Mouse (Mus musculus) kidney, postnatal 36 days (tissue): ENCODE data around the gene Ogt.

Experiments
- DNase-seq, 2 experiments: peaks; one replicate each; pipeline ENCODE4 v3.0.0; 2021 to 2022; ENCODE audit warnings: mixed read lengths in 2 of 2

The Ogt gene

GRCm38 (mm10) chrX:101639741-101640166 lies at the start of gene Ogt:
Ogt (plus strand) TSS chrX:101640060.
- peak; percentile 90 to 95 for DNase-seq

- DNase-seq, result no peak
Observed at GRCm38 (mm10) chrX:101616183-101616582, 23.7 kb upstream of the Ogt start.

GRCm38 (mm10) chrX:101617889-101618288 lies 22.0 kb upstream of the Ogt start:
- no peak for DNase-seq

DNA sequence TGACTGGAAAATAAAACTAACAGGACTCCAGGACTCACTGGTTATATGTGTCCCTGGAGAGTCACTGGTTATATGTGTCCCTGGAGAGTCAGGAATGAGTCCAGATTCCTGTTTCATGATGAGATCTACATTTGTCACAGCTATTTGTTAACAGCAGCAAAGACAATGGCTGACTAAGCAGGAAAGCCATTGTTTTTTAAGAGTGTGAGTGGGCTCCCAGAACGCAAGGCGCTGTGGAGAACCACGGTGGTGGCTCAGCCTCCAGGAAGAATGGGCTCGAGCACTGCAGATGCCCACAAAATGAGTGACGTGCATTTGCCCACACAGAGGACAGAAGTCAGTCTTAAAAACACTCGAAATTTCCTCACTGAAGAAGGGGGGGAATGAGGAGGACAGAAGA lies 19.5 kb upstream of the Ogt start:
- peak in 1 of 2 experiments; percentile 14 for DNase-seq

- no peak for DNase-seq
Observed at GRCm38 (mm10) chrX:101622539-101622938, 17.3 kb upstream of the Ogt start.

DNA sequence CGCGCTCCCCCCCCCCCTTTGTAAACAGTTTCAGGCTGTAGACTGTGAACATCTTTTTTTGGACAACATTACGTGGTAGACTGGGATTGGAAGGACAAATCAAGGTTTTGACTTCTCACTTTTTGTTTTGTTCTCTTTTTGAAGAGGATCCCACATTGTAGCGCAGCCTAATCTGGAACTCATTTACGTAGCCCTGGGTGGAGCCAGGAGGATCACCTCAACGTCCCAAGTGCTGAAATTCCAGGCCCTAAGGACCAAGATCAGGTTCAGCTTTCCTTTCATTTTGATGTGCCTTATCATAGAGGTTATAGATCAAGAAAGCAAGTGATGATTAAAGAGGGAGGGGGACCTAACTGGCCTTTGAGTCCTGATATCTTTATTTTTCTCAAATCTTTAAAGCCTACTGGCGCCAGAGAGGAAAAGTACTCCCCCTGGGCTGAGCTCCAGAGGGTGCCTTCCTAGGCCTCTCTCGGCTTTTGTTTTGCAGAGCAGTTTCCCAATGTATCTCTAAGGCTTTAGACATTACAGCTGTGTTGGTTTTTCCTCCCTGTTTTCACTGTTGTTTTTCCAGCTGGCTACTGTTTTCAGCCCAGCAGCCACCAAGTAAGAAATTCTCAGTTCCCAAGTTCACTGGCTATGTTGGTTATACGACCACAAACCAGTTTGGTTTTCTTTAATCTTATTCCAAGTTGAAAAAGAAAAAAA lies 2.9 kb upstream of the Ogt start:
- DNase-seq, result no peak

GRCm38 (mm10) chrX:101638856-101639255 lies 1.0 kb upstream of the Ogt start:
- no peak for DNase-seq

- no peak for DNase-seq
Observed at GRCm38 (mm10) chrX:101639306-101639705, 554 bp upstream of the Ogt start.

- peak; percentile 39 to 55 for DNase-seq
Observed at GRCm38 (mm10) chrX:101640194-101641160, 617 bp downstream of the Ogt start.

DNA sequence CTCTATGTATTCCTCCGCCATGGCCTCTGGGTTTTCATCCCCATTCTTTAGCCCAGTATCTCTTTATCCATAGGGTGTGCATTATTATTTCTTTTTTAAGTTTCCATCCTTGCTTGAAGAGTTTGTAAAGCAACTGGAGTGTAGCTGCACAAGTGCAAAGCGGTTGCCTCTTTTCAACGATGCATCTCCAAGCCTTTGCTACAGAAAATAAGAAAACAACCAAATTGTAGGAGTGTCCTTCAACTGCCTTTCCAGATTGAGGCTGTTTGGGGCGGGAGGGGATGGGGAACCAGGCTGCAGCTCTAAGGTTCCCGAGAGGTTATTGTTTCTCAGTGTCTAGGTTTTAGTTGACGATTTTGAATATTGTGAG lies 1.3 kb downstream of the Ogt start:
- DNase-seq, result no peak

DNA sequence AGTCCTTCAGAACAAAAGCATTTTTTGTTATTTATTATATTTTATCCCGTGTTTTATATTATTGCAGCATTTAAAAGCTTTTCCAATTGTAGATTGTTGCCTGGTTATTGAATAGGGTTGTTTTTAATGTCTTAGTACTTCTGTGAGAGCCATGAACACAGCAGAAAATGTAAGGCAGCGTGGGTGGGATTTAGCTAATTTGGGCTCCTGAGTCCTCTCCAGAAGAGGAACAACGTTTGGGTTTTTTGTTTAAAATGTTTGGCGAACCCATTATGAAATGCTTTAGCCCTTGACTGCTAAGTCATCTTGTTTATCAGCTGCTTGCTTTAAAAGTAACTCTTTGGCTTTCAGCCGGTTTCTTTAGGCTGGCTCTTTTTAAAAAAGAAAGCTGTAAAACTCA lies 2.2 kb downstream of the Ogt start:
- no peak for DNase-seq

DNA sequence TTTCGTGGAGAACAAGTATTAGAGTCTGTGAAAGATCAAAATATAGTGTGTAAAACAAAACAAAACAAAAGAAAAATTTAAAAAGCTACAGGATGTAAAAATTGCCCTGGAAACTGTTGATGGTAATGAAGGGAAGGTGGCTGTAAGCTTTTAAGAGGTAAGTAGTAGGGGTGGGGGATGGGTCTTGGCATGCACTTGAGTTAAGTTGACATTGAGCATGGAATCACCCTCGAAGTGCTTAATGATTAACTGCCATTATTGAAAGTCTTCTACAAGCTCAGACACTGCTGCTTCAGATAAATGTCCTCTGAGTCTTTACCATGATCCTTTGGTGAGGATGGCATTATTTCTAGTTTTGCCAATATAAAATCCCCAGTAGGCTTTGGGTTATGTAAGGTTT lies 5.4 kb downstream of the Ogt start:
- peak; percentile 65 to 69 for DNase-seq

DNA sequence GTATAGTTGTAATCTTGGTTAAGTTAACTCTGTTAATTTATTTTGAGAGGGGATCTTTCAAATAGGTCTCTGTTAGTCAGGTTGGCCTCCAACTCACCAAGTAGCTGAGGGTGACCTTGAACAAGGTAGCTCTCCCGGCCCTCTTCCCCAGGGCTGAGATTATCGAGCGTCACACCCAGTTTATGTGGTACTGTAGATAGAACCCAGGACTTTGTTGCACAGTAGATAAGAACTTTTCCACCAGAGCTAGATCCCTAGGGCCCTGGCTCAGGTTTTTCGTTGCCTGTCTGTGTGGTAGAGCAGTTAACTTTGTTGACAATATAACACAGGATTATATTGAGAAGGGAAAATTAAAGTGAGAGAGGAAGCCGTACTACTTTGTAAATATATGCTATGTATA lies 6.8 kb downstream of the Ogt start:
- no peak for DNase-seq

- no peak for DNase-seq
Observed at GRCm38 (mm10) chrX:101695686-101696085, 55.8 kb downstream of the Ogt start.

GRCm38 (mm10) chrX:101697537-101697936 lies 57.7 kb downstream of the Ogt start:
- no peak for DNase-seq

- no peak for DNase-seq
Observed at GRCm38 (mm10) chrX:101698232-101698631, 58.4 kb downstream of the Ogt start.

DNA sequence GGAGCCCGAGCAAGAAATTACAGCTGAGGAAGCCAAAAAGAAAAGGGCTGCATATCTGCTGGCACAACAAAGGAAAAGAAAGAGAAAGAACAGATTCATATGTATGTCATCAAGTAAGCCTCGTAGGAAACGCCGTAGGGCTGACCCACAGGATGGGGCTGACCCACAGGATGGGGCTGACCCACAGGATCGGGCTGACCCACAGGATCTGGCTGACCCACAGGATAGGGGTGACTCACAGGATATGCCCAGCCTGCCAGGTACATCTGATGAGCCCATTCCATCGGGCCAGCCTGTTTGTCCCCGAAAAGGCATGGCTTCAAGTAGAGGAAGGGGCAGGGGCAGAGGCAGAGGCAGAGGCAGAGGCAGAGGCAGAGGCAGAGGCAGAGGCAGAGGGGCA lies 65.3 kb downstream of the Ogt start:
- DNase-seq, result peak in 1 of 2 experiments; percentile 5

DNA sequence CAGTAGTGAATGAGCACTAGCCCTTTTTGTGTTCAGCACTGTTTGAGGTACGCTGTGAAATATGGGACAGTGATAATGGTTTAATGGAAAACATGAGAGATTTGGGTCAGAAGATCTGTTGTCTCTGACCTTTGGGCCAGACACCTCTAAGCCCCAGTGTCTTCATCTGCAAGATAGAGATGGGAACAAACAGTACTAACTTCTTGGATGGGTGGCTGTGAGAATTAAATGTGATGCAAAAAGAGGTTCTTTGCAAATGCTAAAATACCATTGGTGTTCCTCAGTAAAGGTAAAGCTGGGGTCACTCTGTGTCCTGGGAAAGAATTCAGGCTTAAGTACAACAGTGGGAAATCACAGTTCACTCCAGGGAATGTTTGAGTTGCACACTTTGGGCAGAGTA lies 80.5 kb downstream of the Ogt start:
- DNase-seq, result no peak

DNA sequence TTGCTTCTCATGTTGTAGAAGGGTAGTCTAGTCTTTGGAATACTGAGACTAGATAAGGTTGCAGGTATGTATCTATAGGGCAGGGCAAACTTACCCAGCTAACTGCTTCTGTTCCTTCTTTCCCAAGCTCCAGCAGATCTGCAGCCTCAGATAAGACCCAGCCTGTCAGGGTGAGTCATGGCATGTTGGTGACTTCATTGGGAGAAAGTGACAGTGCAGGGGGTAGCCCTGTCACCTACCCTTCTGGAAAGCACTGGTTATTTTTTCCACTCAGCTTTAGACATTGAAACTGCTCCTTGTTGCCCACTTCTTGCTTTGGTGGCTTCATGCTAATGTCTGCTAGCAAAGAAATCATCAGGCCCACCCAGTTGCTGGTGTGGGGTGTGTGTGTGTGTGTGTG lies 90.2 kb downstream of the Ogt start:
- no peak for DNase-seq

GRCm38 (mm10) chrX:101732644-101733043 lies 92.8 kb downstream of the Ogt start:
- DNase-seq, result peak; percentile 5 to 8

DNA sequence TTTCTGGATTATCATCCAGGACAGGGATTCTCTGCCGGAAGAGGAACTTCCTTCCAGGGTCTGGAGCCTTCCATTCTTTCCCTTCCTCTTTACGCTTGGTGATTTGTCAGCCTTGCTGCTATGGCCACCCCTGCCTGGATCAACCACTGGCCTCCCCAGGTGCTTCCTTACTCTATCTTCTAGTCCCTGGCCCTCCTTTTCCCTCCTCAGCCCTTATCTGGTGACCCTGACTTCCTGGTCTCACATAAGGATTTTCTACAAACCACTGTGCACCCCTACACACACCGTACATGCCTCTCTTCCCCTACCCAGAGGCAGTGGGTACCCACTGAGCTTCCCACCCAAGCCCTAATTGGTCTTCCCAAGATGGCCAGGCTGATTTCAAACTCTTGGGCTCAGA lies 93.4 kb downstream of the Ogt start:
- no peak for DNase-seq

GRCm38 (mm10) chrX:101733828-101734319 lies 94.0 kb downstream of the Ogt start, which contains the start of gene Cxcr3:
Cxcr3 (minus strand) TSS chrX:101734269.
- peak; percentile 44 to 59 for DNase-seq
